Mouse (Mus musculus) limb, embryonic 15.5 days (tissue): ENCODE data around the gene Ank. TPM values are rescaled to one million over a fixed set of nuclear protein-coding genes. Genes with fewer than 3 reads are reported as not detected.
"Not testable (repeated sequence)": the region's sequence is repeated elsewhere in the genome, so short reads cannot be mapped to it uniquely, and the experiment has no call there.

Experiments used
- ATAC-seq: fragments of 200-750 bp; cut with Nextera tagmentation; 2 replicates; pipeline ENCODE4 v1.8.0; 2017; ENCODE audit warnings: low read depth, moderate TSS enrichment; ENCODE audit not compliant: insufficient number of reproducible peaks, low FRiP score, low TSS enrichment
- H3K27ac ChIP-seq: fragments of 300-500 bp; sonication (generic); 2 replicates; pipeline ENCODE4 v1.5.1; 2015; ENCODE audit warnings: moderate library complexity, mild to moderate bottlenecking, inconsistent platforms
- H3K27me3 ChIP-seq: fragments of 300-500 bp; sonication (generic); 2 replicates; pipeline ENCODE4 v1.6.1; 2015; ENCODE audit warnings: inconsistent platforms
- H3K36me3 ChIP-seq: fragments of 300-500 bp; sonication (generic); 2 replicates; pipeline ENCODE4 v1.6.1; 2015; ENCODE audit warnings: inconsistent platforms
- H3K4me1 ChIP-seq: fragments of 300-500 bp; sonication (generic); 2 replicates; pipeline ENCODE4 v1.6.1; 2015; ENCODE audit warnings: inconsistent platforms
- H3K4me2 ChIP-seq: fragments of 300-500 bp; sonication (generic); 2 replicates; pipeline ENCODE4 v1.6.1; 2015; ENCODE audit warnings: mild to moderate bottlenecking, inconsistent platforms
- H3K4me3 ChIP-seq: fragments of 300-500 bp; sonication (generic); 2 replicates; pipeline ENCODE4 v1.5.1; 2015; ENCODE audit warnings: mild to moderate bottlenecking, inconsistent platforms
- H3K9ac ChIP-seq: fragments of 300-500 bp; sonication (generic); 2 replicates; pipeline ENCODE4 v1.6.1; 2015; ENCODE audit warnings: inconsistent platforms
- H3K9me3 ChIP-seq: fragments of 300-500 bp; sonication (generic); 2 replicates; pipeline ENCODE4 v1.6.1; 2016; ENCODE audit warnings: inconsistent platforms
- WGBS: fragments of 180-500 bp; shearing (Covaris S2); methylation state at CpG from one replicate; pipeline ENCODE4 v1.1.7; 2015; 5-methylcytosine and 5-hydroxymethylcytosine counted together
- polyA plus RNA-seq: library from polyadenylated mRNA; unstranded; fragments of >200 nt; fragmentation: Nextera tagmentation; extraction: Ambion mirVana; gene quantifications from 2 replicates; pipeline ENCODE4 v1.2.1, GENCODE M21; 2015

Ank gene
- polyA plus RNA-seq, 1 experiment from 2014 or later = 16.3 TPM

DNA sequence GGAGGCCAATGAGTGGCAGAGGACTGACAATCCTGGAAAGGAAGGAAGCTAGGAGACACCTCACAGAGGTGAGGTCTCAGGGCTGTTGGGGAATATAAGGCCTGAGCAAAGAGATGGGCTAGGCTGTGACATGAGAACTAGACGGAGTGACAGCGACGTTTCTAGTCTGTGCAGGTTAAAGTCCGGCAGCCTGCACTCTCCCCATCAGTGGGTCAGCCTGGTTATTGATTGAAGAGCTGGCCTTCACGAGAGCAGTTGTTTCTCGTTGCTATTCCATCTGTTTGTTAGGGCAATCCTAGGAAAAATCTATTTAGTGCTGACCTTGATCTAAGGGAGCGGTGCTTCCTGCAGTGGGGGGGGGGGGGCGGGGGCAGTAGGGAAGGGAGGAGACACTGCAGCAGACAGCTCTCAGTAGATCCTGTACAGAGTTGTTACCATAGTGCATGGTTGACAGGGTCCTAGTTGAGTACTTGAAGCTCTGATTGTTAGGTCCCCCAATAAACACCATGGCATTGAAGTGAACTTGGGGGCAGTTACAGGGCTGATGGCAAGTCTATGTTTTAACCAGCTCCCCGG lies 21.6 kb upstream of the Ank start:
- H3K9me3 ChIP-seq = no peaks in the 10 kb centered on the region
- no peak overlapping the region for H3K27ac ChIP-seq
- 73% methylated on average over 9 of the region's 9 CpGs for WGBS
- ATAC-seq = no peak
- H3K27me3 ChIP-seq = no peaks in the 10 kb centered on the region
- no peaks in the 10 kb centered on the region for H3K36me3 ChIP-seq
- no peak overlapping the region for H3K4me2 ChIP-seq
- no peaks in the 10 kb centered on the region for H3K4me1 ChIP-seq
- H3K9ac ChIP-seq = no peak overlapping the region
- no peak overlapping the region for H3K4me3 ChIP-seq

DNA sequence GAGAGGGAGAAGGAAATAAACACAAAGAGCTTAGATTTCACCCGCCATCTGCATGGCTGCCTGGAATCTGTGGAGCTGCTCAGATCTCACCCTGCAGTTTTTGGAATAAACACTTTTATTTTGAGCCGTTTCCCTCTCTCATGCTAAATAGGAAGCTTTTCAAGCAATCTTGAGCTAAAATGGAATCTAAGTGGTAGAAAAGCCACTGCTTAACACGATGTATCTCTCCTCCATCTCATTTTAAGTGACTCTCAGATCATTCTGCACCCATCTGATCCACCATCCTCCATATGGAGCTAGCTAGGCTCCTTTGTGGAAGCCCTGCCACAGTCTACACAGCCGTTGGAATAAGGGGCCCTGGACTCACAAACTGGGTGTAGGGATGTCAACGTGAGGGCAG lies 15.8 kb upstream of the Ank start:
- ATAC-seq = no peak
- 76% methylated on average over 5 of the region's 5 CpGs for WGBS
- 0 out of 2 replicates have a peak, but pooled peaks cover 2% of the 10 kb centered on the region for H3K4me1 ChIP-seq

DNA sequence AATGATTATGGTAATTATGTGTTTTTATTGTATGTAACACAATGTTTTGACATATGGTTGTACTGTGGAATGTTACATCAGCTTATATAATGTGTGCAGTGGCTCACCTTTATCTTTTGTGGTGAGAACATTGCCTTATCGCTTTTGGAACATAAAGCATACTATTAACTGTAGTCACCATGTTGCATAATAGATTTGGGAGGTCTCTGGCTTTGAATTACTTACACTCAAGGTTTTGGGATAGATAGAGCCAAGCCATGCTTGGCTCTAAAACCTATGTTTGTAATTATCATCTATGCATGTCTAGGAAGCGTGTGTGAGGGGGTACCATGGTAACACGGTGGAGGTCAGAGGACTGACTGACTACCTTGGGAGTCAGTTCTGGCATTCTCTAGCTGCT lies 14.7 kb upstream of the Ank start:
- Histone ChIP-seq H3K4me2 (no peak overlapping the region), H3K9me3 (no peaks in the 10 kb centered on the region), H3K4me3 (no peak overlapping the region), H3K36me3 (no peaks in the 10 kb centered on the region), H3K27me3 (no peaks in the 10 kb centered on the region), H3K4me1 (0 out of 2 replicates have a peak, but pooled peaks cover 2% of the 10 kb centered on the region), H3K9ac (no peak overlapping the region), H3K27ac (no peak overlapping the region)
- ATAC-seq = no peak
- 84% methylated on average over 3 of the region's 3 CpGs for WGBS

More for the DNA sequence above, 15.8 kb upstream of the Ank start:
- Histone ChIP-seq H3K9ac (no peak overlapping the region), H3K4me2 (no peak overlapping the region), H3K9me3 (no peaks in the 10 kb centered on the region), H3K4me3 (no peak overlapping the region), H3K27ac (no peak overlapping the region), H3K27me3 (no peaks in the 10 kb centered on the region), H3K36me3 (no peaks in the 10 kb centered on the region)

- no peaks in the 10 kb centered on the region for H3K9me3 ChIP-seq
- 41% methylated on average over 9 of the region's 9 CpGs for WGBS
- H3K27ac ChIP-seq = no peak overlapping the region
- ATAC-seq = no peak
- no peak overlapping the region for H3K4me3 ChIP-seq
- H3K4me2 ChIP-seq = no peak overlapping the region
- no peak overlapping the region for H3K9ac ChIP-seq
- 0 out of 2 replicates have a peak, but pooled peaks cover 2% of the 10 kb centered on the region for H3K4me1 ChIP-seq
- H3K27me3 ChIP-seq = no peaks in the 10 kb centered on the region
- no peaks in the 10 kb centered on the region for H3K36me3 ChIP-seq
These were observed 14.0 kb upstream of the Ank start for GRCm38 (mm10) chr15:27452496-27452895.

GRCm38 (mm10) chr15:27457001-27457400 lies 9.5 kb upstream of the Ank start:
- ATAC-seq = no peak
- no peaks in the 10 kb centered on the region for H3K9me3 ChIP-seq
- no peaks in the 10 kb centered on the region for H3K27me3 ChIP-seq
- no peaks in the 10 kb centered on the region for H3K36me3 ChIP-seq
- WGBS = 85% methylated on average over 2 of the region's 2 CpGs
- no peak overlapping the region for H3K9ac ChIP-seq
- H3K27ac ChIP-seq = no peak overlapping the region
- H3K4me2 ChIP-seq = no peak overlapping the region
- no peak overlapping the region for H3K4me3 ChIP-seq
- 0 out of 2 replicates have a peak, but pooled peaks cover 2% of the 10 kb centered on the region for H3K4me1 ChIP-seq

DNA sequence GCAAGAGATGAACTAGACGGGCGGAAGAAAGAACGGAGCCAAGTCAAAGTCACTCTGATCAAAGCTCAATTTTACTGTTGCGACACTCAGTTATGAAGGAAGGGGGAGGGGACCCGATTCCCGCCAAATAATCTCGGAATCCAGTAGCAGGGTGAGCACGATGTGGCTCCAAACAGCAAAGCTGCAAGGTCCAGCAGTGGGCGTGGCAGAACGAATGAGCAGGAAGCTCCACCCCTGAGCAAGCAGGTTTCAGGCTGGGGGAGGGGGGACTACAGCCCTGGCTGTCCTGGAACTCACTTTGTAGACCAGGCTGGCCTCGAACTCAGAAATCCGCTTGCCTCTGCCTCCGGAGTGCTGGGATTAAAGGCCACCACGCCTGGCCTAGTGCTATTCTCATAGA lies 6.7 kb upstream of the Ank start:
- not testable (repeated sequence) for ATAC-seq, H3K4me3 ChIP-seq

DNA sequence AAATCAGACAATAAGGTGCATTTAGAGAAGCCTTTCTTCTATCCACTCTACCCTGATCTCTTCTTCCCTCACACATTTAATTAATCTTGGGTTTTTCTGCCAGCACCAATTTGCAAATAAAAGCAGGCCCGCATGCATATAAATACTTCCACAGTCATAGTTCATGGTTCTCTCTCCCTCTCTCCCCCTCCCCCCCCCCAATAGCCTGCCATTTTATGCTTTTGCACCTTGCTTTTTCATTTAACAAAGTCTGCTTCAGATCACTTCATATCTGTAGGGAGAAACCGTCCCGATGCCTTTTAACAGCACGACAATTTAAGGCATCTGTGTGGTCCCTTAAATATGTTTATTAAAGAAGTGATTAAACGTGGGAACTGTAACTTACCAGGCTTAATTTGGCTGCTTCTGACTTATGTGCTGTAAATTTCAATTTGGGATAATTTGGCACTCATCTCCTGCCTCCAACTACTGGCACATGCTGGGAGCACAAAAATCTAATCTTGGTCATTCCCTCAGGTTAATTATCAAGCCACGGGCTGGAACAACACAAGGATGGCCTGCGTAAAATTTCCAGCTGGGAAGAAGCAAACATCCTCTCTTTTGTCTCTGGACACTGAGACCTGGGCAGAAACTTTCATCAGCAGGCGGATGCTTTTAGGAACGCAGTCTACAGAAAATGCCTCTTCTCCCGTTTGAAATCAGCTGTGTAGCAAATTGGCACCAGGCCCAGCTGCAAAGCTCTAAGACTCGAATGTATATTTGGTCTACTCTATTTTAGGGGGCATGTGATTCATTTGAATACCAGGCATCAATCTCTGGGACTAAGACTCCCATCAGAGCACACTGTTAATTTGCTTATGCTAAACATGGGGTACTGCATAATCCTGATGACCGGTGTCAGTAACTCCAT lies 4.9 kb upstream of the Ank start:
- Histone ChIP-seq H3K36me3 (no peaks in the 10 kb centered on the region), H3K4me1 (peaks cover 3% of the 10 kb centered on the region), H3K4me2 (no peak overlapping the region), H3K9ac (no peak overlapping the region), H3K4me3 (no peak overlapping the region), H3K27ac (no peak overlapping the region), H3K9me3 (no peaks in the 10 kb centered on the region), H3K27me3 (no peaks in the 10 kb centered on the region)
- 38% methylated on average over 12 of the region's 12 CpGs for WGBS
- no peak for ATAC-seq

More for the DNA sequence above, 6.7 kb upstream of the Ank start:
- not testable (repeated sequence) for H3K4me2 ChIP-seq, H3K9me3 ChIP-seq, H3K36me3 ChIP-seq, H3K27me3 ChIP-seq, H3K9ac ChIP-seq, H3K4me1 ChIP-seq, H3K27ac ChIP-seq
- WGBS = 54% methylated on average over 14 of the region's 14 CpGs

GRCm38 (mm10) chr15:27463876-27464275 lies 2.6 kb upstream of the Ank start:
- Histone ChIP-seq H3K36me3 (no peaks in the 10 kb centered on the region), H3K4me3 (no peak overlapping the region), H3K9me3 (no peaks in the 10 kb centered on the region), H3K4me1 (peaks cover 11% of the 10 kb centered on the region), H3K27me3 (0 out of 2 replicates have a peak, but pooled peaks cover 3% of the 10 kb centered on the region), H3K27ac (no peak overlapping the region), H3K4me2 (no peak overlapping the region), H3K9ac (no peak overlapping the region)
- no peak for ATAC-seq
- 95% methylated on average over 13 of the region's 13 CpGs for WGBS

GRCm38 (mm10) chr15:27465391-27466005 lies 979 bp upstream of the Ank start:
- no peak for ATAC-seq
- H3K4me3 ChIP-seq = peak overlapping the region; percentile 80
- 25% methylated on average over 8 of the region's 8 CpGs for WGBS
- peaks cover 11% of the 10 kb centered on the region for H3K4me1 ChIP-seq
- H3K4me2 ChIP-seq = peak overlapping the region; percentile 95
- H3K27ac ChIP-seq = no peak overlapping the region
- no peak overlapping the region for H3K9ac ChIP-seq
- H3K9me3 ChIP-seq = no peaks in the 10 kb centered on the region
- H3K27me3 ChIP-seq = 0 out of 2 replicates have a peak, but pooled peaks cover 3% of the 10 kb centered on the region
- H3K36me3 ChIP-seq = no peaks in the 10 kb centered on the region

DNA sequence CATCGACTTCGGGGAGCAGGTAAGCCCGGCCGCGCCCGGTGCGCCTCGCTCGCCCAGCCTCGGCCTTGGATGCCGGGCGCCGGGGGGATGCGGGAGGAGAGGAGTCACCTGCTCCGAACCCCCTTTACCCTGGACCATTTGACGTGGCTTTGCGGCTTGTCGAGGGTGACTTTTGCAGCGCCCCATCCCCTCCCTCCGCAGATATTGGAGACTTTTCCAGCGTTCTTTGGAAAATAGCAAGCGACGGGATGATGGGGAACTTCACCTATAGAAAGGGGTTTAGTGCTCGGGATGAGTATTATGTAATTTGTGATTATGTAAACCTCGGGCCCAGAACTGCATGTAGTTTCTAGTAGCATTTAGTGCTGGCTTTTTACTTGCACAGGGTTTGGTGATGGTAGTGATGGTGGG lies 609 bp downstream of the Ank start:
- Histone ChIP-seq H3K27ac (peak overlapping the region; percentile 73), H3K9me3 (no peaks in the 10 kb centered on the region), H3K9ac (peak overlapping the region; percentile 64), H3K27me3 (0 out of 2 replicates have a peak, but pooled peaks cover 3% of the 10 kb centered on the region), H3K4me1 (peaks cover 11% of the 10 kb centered on the region), H3K36me3 (no peaks in the 10 kb centered on the region), H3K4me3 (peak overlapping the region; percentile 80), H3K4me2 (peak overlapping the region; percentile 95)
- WGBS = 2% methylated on average over 25 of the region's 25 CpGs
- no peak for ATAC-seq

DNA sequence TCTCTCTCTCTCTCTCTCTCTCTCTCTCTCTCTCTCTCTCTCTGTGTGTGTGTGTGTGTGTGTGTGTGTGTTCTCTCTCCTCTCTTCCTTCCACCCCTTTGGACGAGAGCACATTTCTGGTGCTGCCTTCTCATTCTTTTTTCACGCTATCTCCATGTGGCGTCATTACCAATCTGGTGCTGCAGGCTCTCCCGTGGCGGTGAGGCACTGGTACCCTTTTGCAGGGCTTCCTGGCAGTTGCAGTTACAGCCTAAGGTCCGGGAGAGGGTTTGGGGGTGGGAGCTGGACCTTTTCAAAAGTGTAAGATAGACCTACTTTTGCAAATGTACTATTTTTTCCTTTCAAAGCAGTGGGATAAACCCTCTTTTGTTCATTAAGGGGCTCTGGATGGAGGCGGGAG lies 1.2 kb downstream of the Ank start:
- H3K9me3 ChIP-seq = no peaks in the 10 kb centered on the region
- no peak overlapping the region for H3K9ac ChIP-seq
- WGBS = 19% methylated on average over 7 of the region's 7 CpGs
- ATAC-seq = no peak
- H3K4me1 ChIP-seq = peaks cover 11% of the 10 kb centered on the region
- H3K4me2 ChIP-seq = peak overlapping the region; percentile 95
- 0 out of 2 replicates have a peak, but pooled peaks cover 3% of the 10 kb centered on the region for H3K27me3 ChIP-seq
- H3K4me3 ChIP-seq = peak overlapping the region; percentile 80
- H3K27ac ChIP-seq = no peak overlapping the region
- no peaks in the 10 kb centered on the region for H3K36me3 ChIP-seq
